Mouse (Mus musculus) megakaryocyte-erythroid progenitor cell, adult 5-6 weeks (primary cell): ENCODE measurements around the gene Brd7. TPM values are rescaled to one million over a fixed set of nuclear protein-coding genes. Genes with fewer than 3 reads are reported as not detected.
A peak's percentile ranks its signal among the peaks of the same experiment; 100 is the strongest.

ENCODE experiments used
- ATAC-seq: replicated peaks from 2 replicates; pipeline ENCODE4 v1.8.0; 2016; ENCODE audit warnings: mild to moderate bottlenecking, inconsistent platforms; ENCODE audit not compliant: severe bottlenecking, poor library complexity, low FRiP score, low TSS enrichment
- total RNA-seq, 2 experiments: library from RNA; stranded (forward) in 1 of 2; stranded (reverse) in 1 of 2; fragments of 200-1000, 215-1000 nt in 1 of 2; fragments of >200 nt in 1 of 2; fragmentation: Nextera tagmentation in 1 of 2; gene quantifications; 2 replicates each; pipeline ENCODE4 v1.2.3; 2014 to 2017

The Brd7 gene
- total RNA-seq, 2 experiments from 2014 or later: 115 to 134 TPM

DNA sequence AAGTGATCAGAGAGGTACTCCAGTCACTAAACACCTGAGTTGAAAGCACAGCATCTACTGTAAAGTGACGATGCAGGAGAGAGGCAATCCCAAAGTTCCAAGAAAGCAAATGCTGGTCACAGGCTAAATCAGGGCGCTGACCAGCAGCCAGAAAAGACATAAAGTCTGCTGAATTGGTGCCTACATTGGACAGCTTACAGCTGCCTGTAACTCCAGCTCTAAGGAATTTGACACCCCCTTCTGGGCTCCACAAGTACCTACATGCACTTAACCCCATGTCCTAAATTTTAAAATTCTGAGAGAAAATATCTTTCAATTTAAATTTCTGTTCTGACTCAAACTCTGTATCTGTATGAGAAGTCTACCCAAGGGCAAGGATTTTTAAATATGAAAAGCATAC lies 2.0 kb downstream of the Brd7 start:
- ATAC-seq: no peak

DNA sequence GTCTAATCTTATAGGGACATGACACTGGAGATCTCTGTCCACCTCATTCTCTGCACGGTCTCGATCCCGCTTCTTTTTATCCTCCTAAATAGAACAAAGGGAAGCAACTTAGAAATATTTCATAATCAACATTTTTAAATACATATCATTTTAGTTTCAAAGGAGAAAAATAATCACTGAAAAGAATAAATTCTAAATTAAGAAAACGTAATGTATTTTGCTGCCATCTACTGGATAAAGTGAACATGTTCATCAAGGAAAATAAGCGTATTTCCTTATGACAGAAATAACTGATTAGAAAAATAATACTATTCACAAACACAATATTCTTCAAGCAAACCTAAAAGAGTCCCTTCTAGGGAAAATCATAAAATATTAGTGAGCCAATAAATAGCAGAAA lies 4.0 kb downstream of the Brd7 start:
- no peak for ATAC-seq

DNA sequence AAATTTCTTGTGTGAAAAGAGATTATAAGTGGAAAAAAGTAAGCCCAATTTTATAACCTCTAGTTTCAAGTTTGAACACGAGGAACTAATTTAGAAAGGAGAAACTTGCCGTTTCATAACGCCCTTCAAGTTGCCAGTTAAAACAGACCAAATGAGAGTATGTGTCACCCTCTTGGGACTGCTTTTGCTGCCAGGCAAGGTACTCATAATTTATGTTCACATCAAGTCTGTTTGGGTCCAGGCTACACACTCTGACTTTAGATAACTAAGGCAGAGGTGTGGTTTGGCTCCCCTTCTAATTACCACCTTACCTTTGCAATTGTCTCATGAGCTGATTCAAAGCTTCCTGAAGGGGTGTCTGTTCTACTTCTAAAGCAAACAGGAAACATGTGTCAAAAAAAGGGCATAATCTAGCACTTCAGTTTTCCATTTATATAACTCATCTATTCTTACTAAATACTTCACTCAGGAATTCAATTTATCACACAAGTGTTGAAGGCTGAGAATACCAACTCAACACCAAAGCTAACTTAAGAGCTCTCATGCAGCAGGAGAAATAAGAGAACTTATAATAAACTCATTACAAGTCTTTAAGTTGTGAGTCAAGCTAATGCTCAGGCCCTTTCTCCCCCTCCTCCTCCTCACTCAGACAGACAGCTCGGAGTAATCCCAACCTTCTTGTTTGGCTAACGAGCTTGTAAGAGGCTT lies 4.6 kb downstream of the Brd7 start:
- no peak for ATAC-seq

DNA sequence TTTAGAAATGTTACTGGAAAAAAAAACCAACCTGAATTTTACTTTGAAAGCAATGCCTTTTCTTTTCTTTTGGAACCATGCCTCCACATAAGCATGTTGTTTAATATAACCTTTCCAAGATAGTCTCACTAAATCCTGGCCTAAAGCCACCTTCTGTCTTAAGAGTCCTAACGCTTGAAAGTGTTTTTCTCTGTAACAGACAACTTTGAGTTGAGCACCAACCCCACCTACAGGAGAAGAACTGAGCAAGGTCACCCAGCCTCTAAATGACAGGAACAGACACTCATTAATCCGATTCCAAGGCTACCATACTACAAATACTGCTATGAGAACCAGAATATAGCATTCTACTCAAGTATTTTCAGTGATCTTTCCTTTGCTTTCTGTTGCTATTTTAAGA lies 12.9 kb downstream of the Brd7 start:
- no peak for ATAC-seq

DNA sequence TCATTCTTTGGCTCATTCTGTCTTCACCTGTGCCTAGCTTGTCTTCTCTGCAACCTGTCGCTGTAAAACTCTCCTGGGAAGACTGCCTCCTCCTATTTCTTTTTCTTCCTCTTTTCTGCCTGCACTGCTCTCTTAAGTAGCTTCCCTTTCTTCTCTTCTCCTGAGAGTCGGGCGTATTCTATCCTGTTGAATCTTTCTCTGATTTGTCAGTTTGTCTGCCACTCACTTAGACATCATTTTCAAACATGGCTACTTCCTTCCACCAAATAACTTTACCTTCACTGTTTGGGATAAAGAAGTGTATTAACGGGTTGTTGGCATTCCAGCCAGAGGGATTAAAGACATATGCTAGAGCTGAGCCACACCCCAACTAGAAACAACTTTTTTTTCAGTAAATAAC lies 20.0 kb downstream of the Brd7 start:
- ATAC-seq: no peak

DNA sequence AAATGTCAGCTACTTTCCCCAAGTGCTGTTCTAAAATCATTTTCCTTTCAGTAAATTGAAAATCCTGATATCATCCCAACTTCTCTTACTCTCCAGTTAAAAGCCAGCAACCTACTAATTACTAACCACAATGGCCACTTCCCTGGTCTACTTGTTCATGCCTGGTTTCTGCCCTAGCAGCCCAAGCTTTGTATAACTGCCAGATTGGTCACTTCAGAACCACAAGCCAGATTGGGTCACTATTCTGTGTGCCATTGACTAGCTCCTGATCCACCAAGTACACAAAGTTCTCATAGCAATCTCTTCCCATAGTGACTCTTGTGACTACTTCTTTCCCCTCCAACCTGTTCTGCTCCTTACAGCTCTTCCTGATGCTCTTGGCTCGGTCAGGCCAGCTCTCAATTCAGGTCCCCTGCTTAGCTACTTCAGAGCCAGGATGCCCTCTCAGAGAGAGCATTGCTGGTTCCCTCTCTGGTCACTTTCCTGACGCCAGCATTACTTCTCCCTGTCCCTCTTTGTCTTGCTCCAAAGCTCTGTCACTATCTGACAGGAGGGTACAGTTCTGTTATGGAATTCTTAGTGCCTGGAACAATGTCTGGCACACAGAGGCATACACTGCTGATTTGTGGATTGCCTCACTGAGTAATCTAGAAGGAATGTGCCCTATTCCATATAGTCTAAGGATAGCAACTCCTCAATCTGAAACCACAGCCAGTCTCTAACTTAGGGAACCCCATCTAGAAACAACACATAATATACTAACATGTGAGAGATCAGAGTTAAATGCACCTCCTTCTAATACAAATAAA lies 21.9 kb downstream of the Brd7 start:
- ATAC-seq: no peak

DNA sequence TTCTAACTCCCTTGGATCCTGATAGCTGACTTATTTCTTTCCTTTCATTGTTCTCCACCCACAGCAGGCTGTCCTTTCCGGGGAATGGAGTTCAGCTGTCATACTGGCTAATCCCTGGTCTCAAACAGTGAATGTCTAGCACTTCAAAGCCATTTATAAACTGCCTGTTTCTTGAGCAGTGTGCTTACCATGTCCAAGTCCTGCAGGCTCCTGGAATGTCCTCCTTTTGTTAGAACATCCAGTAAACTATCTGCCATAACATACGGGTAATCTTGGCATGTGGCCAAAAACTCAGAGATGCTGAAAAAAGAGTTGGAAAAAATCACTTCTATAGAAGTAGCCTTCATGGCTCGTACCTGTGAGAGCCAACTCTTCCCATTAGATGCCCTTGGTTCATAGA lies 22.8 kb downstream of the Brd7 start:
- no peak for ATAC-seq

DNA sequence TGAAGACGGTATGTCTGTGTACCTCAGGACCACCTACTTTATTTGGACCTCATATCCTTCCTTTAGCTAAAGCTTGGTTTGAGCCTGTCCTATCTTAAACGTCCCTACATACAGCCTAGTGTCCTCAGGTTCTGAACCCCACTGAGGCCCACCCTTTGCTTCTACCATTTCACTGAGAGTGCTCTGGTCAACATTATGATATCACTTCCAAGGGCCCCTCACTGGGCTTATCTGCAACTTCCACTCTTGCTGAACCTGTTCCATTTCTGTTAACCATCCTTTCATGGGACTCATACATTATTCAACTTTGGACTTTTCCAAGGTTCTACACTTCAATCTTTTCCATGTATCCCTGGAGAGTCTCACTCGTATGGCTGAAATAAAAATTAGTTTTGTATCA lies 27.0 kb downstream of the Brd7 start:
- ATAC-seq: no peak

DNA sequence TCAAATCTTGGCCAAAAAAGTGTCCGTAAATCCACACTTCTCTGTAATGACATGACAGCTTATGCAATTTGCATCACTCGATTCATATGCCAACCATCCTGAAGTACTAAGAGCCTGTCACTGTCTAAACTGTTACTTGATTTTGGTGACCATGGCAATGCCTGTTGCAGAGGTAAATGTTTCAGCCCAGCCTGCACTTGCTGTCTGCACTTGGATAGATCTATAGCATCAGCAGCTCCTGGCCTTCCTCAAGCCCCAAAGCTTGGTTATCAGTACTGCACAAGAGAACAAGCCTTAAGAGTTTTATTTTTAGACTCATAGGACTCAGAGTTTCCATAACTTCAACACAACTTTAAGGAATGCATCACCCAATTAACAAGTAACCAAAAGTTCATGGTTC lies 27.6 kb downstream of the Brd7 start:
- ATAC-seq: peak; percentile 40; the same call in 1 of the 2 replicates

DNA sequence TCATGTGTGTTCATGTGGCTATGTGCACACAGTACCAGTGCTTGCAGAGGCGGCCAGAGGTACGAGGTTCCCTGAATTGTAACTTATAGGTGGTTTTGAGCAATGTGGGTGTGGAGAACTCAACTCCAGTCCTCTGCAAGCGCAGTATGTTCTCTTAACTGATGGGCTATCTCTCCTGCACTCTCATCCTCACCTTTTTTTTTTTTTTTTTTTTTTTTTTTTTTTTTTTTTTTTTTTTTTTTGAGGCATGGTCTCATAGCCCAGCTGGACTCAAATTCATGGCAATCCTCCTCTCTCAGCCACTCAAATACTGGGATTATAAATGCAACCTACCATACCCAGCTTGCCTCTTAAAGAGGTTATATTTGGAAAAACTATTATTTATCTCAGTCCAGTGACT lies 31.2 kb downstream of the Brd7 start:
- ATAC-seq: no peak

DNA sequence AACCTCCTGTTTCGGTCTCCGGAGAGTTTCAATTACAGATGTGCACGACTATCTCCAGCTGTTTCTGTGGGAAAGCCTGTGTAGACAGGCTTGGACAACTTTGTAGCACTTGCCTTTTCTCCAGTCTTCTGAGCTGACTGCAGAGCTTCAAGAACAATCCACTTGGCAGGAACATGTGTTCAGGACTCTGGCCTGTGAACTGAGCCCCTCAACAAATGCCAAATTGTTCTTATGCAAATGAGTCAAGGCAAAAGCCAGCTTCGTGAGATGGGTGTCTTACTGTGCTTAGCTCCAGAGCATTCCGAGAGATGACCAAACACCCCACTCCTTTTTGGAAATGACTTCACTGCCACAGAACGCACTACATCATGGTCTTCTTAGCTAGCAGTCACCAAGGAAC lies 33.3 kb downstream of the Brd7 start:
- no peak for ATAC-seq

DNA sequence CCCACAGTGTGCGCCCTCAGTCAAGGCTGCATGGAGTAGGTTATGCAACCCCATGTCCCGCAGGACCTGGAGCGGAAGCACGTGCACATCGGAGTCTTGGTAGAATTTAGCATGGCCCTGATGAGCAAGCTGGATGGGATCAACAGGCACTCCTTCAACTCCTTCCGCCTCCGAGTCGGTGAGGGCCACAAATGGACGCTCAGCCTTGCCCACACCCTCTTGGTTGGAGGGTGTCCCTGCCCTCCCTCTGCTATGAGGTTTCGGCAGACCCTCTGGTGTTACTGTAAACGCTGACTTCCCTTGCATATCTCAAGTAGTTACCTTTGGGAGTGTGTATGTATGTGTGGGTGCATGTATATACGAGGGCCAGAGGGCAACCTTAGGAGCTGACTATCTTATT lies 35.7 kb downstream of the Brd7 start:
- no peak for ATAC-seq

DNA sequence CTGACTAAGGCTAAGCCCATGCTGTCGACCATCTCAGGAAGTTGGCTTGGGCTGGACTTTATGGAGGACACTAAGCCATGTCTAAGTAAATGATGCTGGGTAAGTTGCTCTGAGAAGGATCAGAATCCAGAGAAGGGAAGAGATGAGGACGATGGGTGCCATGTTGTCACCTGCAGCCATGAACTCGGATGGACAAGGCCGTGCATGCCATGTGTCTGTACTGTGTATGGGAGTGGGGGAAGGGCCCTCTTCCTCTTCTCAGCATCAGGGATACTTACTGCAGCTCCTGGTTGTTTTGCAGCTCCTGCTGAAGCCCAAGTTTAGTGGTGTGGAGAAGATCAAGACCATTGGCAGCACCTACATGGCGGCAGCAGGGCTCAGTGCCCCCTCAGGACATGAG lies 36.2 kb downstream of the Brd7 start:
- ATAC-seq: no peak

DNA sequence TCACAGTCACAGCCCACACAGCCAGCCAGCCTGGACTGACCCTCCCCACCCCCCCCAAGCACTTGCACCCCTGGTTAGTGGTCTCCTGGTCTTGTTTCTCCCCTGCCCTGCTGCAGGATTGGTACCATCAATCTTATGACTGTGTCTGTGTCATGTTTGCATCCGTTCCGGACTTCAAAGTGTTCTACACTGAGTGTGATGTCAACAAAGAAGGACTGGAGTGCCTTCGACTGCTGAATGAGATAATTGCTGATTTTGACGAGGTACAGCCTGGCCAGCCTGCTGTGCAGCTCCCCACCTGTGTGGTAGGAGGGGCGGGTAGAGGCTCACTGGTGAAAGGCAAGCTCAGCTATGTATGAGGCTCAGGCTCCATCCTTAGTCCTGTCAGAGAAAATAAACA lies 36.7 kb downstream of the Brd7 start:
- no peak for ATAC-seq

DNA sequence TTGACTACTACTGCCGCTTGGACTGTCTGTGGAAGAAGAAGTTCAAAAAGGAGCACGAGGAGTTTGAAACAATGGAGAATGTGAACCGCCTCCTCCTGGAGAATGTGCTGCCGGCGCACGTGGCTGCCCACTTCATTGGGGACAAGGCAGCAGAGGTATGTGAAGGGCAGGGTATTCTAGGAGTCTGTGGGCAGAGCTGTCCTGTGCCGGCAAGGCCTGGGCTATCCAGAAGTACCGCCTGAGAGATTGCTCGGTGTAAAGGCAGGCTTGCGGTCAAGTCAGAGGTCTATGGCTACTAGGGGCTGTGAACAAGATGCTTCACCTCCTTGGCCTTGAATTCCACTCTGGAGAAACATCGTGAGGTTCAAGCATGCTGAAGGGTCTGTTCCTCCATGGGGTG lies 37.2 kb downstream of the Brd7 start:
- ATAC-seq: no peak

DNA sequence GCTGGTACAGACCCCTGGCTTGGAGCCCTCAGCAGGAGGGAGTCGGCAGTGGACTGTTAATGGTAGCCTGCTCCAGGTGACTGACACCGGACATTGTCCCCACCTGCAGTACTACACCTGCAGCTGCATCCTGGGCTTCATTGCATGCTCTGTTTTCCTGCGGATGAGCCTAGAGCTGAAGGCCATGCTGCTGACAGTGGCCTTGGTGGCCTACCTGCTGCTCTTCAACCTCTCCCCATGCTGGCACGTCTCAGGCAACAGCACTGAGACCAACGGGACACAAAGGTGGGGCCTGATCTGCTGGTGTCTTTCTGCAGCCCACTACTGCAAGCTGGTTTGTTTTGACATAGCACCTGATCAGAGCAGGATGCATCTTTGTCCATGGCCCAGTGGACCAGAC lies 38.5 kb downstream of the Brd7 start:
- no peak for ATAC-seq

DNA sequence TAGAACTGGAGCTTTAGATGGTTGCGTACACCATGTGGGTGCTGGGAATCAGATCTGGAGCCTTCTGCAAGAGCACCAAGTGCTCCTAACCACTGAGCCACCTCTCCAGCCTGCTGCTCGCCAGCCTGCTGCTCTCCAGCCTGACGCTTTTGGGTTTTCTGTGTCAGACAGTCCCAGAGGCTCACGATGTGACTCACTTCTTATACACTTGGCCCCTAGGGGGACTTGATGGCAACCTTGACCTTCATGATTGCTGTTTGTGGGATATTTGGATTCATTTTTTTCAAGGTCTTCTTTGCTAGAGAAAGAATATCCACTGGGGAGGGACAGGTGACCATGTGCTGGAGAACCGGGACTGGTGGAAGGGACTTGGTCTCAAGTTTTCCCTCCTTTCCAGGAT lies 40.6 kb downstream of the Brd7 start:
- no peak for ATAC-seq

DNA sequence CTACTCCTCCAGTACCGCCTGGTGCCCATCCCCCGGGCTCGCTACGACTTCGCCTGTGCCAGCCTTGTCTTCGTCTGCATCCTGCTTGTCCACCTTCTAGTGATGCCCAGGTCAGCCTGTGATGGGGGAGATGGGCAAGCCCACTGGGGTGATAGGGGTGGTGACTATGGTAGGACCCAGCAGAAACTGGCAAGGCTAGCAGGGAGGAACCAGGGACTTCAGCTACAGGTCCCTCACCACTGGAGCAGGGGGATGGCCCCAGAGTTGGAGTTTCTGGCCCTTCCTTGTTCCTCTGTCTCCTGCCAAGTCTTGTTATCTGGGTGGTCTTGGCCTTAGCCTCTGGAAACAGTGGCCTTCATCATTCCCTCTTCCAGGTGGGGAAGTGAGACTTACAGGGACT lies 41.9 kb downstream of the Brd7 start:
- no peak for ATAC-seq

DNA sequence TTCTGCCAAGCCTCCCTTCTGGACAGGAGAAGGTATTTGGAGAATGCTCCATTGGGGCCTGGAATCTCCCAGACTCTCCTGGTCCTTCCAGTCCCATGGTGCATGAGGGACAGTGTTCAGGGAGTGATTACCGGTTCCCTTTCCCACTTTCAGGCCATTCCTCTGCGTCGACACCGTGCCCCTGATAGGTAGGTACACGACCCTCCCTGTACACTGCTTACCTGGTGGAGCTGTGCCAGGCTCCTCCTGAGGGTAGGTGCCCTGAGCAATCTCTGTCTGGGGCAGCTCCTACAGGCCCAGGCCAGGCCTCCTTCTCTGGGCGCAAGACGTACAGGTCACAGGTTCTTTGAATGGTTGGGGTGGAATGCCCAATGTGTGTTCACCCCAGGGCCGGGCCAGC lies 43.8 kb downstream of the Brd7 start:
- ATAC-seq: no peak

DNA sequence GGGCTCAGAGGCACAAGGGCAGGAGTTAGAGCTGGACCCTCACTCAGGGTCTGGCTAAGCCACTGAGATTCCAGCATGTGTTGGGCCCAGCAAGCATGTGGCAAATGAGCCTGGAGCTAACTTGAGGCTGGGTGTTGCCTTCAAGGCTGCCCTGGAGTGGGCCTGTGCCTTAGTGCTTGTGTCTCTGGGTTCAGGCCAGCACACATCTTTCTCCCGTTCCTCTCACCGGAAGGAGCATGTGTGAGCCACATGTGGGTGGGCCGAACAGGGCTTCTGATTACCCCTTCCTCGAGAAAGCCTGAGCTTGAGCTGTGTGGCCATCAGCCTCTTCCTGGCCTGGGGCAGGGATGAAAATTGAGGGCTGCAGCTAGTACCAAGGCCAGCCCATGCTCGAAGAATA lies 44.7 kb downstream of the Brd7 start:
- no peak for ATAC-seq
